Mouse (Mus musculus): ENCODE results near the gene Pla2g4d.
"Not testable (repeated sequence)": the region's sequence is repeated elsewhere in the genome, so short reads cannot be mapped to it uniquely, and the experiment has no call there.

Gene Pla2g4d

DNA sequence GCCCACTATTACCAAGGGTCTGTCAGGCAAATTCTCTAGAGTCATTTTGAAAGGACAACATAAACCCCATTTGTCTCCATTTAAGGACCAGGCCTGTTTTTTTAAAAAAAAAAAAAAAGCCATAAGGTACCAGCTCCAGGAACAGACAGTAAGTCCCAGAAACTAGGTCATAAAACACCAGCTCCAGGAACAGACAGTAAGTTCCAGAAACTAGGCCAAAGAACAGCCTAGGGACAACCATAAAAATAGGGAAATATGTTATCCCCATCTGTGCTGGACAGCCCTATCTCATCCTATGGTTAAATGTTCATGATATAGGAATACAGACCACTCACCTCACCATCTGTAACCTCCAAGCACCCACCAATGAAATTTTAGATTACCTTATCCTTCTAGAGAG is 32.7 kb downstream of the Pla2g4d start:
- CTCF ChIA-PET: no interaction called here

DNA sequence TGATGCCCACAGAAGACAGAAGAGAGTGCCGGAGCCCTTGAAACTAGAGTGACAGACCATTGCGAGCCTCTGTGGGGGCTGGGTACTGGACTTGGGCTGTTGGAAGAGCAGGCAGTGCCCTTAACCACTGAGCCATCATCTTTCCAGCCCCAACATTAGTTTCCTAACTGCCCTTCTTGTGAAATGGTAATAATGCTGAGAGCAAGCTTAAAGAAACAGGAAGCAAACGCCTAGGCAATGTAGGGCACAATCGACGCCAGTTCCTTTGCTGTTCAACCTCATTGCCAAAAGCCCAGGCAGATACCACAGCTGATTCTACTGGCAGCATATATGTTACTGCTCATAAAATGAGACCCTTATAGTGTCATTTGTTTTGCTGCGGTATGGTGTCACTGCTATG is 36.4 kb downstream of the Pla2g4d start:
- CTCF ChIA-PET: no interaction called here

DNA sequence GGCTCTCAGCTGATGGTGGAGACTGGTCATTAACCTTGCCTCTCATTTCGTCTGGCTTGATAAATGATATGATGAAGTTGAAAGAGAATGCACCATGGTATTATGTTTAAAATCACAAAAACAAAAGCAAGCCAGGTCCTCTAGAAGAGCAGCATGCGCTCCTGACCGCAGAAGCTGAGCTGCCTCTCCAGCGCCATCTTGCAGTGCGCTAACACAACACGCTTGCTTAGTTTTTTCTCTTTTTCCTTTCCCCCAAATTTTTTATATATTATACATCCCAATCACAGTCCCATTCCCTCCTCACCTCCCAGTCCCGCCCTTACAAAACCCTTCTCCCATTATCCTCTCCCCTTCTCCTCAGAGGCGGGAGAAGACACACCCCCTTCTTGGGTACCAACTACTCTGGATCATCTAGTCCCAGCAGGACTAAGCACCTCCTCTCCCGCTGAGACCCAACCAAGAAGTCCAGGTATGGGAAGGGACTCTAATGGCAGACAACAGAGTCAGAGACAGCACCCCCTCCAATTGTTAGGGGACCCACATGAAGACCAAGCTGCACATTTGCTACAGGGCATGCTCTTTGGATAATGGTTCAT is 43.5 kb downstream of the Pla2g4d start:
- CTCF ChIA-PET: no interaction called here

DNA sequence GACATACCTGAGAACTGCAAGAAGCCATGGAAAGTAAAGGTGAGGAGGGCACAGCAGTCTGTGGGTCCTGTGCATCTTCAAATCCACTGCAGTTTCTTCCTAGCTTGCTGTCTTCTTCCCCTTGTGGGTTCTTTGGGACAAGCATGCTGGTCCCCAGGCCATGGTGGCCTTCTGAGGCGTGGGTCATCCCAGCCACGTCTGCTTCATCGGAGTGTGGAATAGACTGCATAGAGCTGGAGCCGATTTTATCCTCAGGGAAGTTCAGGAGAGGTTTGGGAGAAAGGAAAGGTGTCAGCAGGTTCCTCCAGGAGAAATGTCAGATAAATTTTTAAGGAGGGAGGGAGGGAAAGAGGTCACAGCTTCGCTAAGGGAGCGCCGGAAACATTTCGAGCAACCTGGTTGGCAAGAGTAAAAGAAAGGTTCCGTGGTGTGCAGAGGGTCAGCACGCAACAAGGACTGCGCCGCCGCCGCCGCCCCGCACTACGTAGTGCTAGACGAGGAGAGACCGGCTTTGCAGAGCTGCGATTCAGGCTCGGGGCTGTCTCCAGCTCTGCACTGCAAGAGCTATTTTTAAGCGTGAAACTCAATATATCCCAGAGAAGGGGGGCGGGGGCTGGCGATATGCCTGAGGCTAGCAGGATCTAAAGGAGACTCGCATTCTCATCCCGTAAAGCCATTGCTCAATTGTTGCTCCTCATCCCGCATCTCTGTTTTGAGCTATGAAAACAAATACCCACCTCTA is 44.1 kb downstream of the Pla2g4d start, which contains the start of gene Pla2g4e:
TSS of gene Pla2g4e (minus strand) at position 657 of the 742 bp plus-strand sequence.
- CTCF ChIA-PET: no interaction called here

DNA sequence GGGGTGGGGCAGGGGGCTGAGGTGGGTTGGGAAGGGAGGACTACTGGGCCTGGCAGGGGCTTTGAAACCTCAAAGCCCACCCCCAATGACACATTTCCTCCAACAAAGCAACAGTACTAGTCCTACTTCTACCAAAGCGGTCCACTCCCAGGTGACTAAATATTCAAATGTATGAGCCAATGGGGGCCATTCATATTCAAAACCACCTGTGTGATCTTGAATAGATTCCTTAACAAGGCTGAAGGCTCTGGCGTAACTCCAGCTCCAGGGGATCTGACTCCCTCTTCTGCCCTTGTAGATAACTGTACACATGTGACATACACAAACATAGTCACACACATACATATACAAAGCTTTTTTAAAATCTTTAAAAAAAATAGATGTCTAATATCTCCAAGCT is 45.0 kb downstream of the Pla2g4d start:
- CTCF ChIA-PET: no interaction called here

DNA sequence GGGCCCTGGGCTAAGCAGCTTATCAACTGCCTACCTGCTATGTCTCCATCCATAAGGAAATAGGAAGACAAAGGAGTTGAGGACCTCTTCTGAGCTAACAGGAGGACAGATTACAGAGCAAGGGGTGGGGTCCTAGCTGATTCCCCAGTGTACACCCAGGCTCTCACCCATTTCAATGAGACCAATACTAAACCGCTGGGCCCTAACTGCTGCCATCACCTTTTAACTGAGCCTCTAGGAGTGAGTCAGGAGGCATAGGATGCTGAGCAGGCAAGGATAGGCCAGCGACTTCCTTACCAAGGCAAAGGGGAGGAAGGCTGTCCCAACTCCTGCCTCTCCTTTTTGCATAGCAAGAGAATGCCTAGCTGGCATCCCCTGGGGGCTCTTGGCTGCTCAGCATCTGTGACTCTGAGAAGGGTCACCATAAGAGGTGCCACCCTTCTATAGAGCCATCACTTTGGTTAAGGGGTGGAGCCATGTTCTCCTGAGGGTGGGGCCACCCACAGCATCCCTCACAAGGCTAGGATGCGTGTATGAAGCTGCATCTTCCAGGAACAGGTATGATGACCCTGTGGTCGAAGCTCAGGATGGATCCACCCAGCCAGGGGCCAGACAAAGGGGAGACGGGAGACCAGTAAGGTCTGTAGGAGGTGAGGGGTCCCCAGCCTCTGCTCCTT is 46.1 kb downstream of the Pla2g4d start:
- CTCF ChIA-PET: no interaction called here

DNA sequence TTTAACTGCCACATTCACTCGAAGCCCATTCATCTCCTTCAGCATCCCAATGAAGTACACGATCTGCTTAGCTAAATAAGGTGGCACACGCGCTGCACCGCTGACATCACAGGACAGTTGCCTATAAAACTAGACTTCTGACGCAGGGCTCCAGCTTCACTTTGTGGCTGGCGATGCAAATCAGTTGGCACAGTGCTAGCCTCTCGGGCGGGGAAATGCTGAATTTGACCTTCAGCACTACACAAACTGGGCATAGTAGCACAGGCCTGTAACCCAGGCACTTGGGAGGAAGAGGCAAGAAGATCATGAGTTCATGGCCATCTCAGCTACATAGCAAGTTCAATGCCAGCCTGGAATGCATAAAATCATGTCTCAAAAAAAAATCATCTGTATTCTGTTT is 50.3 kb downstream of the Pla2g4d start:
- CTCF ChIA-PET: not testable (repeated sequence)

DNA sequence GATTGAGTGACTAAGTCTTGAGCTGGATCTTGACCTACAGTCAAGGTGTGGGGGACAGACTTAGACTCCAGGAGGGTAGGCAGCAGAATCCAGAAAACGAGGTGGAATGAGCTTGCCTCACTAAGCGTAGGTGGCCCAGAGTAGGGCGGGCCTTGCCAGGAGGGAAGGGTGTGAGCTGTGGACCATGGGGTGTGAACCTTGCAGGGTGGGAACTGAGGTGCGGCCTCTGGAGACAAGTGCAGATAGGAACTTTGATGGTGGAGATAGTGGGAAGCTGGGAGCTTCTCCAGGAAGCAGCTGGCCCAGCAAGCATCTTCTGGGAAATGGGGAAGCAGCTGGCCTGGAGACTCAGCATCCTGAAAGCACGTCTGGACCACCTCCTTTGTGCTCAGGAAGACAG is 51.2 kb downstream of the Pla2g4d start:
- CTCF ChIA-PET: no interaction called here

DNA sequence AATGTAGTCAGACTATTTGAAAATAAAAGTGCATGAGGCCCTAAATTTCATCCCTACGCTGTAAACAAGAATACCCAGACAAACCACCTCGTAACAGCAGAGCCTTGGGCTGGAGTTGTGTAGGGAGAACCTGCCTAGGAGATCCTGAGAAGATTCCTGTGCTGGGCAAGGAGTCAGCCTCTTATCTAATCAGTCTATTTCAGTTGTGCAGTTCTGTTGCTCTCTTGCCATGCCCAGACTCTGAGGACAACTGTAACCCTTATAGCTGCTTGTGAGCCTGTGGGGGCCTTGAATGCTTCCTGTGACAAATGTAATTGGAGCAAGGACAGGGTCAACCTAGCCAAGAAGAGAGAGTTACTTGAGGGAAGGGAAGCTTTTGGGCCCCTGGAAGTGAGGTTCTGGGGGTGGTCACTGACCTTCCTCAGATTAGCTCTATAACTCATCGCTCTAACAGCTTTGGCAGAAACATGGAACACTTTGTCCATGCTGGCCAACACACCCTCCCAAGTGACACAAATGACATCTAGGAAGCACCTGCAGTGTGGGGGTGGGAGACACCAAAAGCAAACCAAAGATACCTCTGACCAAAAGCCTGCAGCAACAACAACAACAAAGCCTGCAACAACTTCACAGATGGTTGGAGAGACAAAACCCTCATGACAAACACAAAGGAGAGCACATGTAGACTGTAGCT is 52.9 kb downstream of the Pla2g4d start:
- CTCF ChIA-PET: no interaction called here

DNA sequence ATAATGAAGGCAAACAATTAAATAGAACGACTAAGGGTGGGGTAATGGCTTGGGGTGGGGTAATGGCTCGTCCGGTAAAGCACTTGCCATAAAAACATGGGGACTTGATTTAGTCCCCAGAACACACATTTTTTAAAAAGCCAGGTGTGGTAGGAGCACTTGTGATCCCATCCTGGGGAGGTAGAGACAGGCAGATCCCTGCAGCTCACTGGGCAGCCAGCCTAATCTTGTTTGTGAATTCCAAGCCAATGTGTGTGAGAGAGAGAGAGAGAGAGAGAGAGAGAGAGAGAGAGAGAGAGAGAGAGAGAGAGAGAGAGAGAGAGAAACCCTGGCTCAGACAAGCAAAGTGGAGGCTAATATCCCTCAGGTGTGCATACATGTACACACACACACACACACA is 53.6 kb downstream of the Pla2g4d start:
- CTCF ChIA-PET: no interaction called here

DNA sequence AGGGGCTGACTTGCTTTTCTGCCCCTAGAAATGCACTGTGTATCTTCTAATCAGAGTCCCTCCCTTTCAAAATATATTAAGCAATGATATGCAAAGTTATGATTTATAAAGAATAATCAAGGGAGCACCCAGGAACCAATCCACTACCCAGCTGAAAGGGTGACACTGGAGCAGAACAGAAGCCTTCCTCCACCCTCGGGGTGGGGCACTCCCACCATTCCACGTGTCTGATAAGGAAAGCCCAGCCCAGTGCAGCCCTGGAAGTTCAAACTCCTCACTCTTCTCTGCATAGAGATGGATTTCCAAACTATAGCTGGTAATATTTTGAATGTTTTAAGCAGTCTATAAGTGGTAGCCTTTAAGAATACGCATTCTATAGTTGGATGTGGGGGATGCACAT is 57.4 kb downstream of the Pla2g4d start:
- CTCF ChIA-PET: no interaction called here

All from spleen, embryonic (tissue).